Mouse (Mus musculus) embryonic facial prominence, embryonic 15.5 days (tissue): Measurements from ENCODE around the gene Ciz1. TPM values are rescaled to one million over a fixed set of nuclear protein-coding genes. Genes with fewer than 3 reads are reported as not detected.

ENCODE experiments used
- ATAC-seq: fragments of 200-750 bp; cut with Nextera tagmentation; 2 replicates; pipeline ENCODE4 v1.8.0; 2017; ENCODE audit warnings: low read depth, moderate TSS enrichment; ENCODE audit not compliant: insufficient number of reproducible peaks, low FRiP score, low TSS enrichment
- H3K27ac ChIP-seq: fragments of 300-500 bp; sonication (generic); replicated peaks from 2 replicates; pipeline ENCODE4 v1.5.1; 2015; ENCODE audit warnings: mild to moderate bottlenecking, inconsistent platforms
- H3K27me3 ChIP-seq: fragments of 300-500 bp; sonication (generic); 2 replicates; pipeline ENCODE4 v1.6.1; 2015; ENCODE audit warnings: inconsistent platforms
- H3K36me3 ChIP-seq: fragments of 300-500 bp; sonication (generic); 2 replicates; pipeline ENCODE4 v1.6.1; 2015; ENCODE audit warnings: mild to moderate bottlenecking, inconsistent platforms
- H3K4me1 ChIP-seq: fragments of 300-500 bp; sonication (generic); 2 replicates; pipeline ENCODE4 v1.6.1; 2015; ENCODE audit warnings: inconsistent platforms
- H3K4me2 ChIP-seq: fragments of 300-500 bp; sonication (generic); replicated peaks from 2 replicates; pipeline ENCODE4 v1.6.1; 2015; ENCODE audit warnings: mild to moderate bottlenecking, inconsistent platforms
- H3K4me3 ChIP-seq: fragments of 300-500 bp; sonication (generic); replicated peaks from 2 replicates; pipeline ENCODE4 v1.5.1; 2015; ENCODE audit warnings: mild to moderate bottlenecking, inconsistent platforms
- H3K9ac ChIP-seq: fragments of 300-500 bp; sonication (generic); 2 replicates; pipeline ENCODE4 v1.6.1; 2015; ENCODE audit warnings: inconsistent platforms
- H3K9me3 ChIP-seq: fragments of 300-500 bp; sonication (generic); replicated peaks from 2 replicates; pipeline ENCODE4 v1.6.1; 2016; ENCODE audit warnings: inconsistent platforms
- WGBS: fragments of 180-500 bp; shearing (Covaris S2); methylation state at CpG from one replicate; pipeline ENCODE4 v1.1.7; 2015; 5-methylcytosine and 5-hydroxymethylcytosine counted together
- polyA plus RNA-seq: library from polyadenylated mRNA; unstranded; fragments of >200 nt; fragmentation: Nextera tagmentation; extraction: Ambion mirVana; gene quantifications from 2 replicates; pipeline ENCODE4 v1.2.1, GENCODE M21; 2015

Ciz1 gene
- polyA plus RNA-seq, 1 experiment from 2014 or later = 57.3 TPM

DNA sequence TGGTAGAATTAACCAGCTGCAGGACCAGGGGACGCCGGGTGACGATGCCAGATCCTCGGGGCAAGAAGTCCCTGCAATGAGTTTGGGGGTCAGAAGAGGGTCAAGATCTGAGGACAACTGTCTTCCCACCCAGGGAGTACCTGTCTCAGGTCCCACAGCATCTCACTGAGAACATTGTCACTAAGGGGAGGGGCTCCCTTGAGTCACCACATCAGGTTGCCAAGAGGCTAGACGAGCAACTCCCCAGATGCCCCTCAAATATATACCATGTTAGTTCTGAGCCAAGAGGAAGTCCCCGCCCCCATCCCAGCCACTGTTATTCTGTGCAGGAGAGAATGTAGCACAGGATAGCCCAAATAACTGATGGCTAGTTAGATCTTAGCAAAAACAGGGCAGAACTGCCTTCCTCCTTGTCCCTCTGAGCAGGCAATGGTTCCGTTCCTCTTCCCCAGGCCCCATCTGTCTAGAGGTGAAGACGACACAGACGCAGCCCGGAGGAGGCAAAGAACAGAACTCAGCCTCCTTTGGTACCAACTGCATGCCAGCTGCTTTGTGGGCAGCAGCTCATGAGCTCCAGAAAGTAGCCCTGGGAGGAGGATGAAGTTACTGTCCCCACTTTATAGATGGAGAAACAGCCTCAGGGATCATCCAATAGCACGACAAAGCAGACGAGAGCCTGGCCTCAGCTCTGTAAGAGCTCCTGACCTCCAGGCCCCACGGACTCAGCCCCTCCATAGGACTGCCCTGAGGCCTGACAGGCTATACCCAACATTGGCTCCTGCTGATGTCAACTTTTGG, 11.1 kb upstream of the Ciz1 start:
- no peak for ATAC-seq
- Histone ChIP-seq H3K27ac (peak overlapping the region; percentile 55; the same call in 1 of the 2 replicates), H3K4me3 (no peak overlapping the region), H3K4me1 (peaks cover 33% of the 10 kb centered on the region), H3K9ac (no peak overlapping the region), H3K27me3 (no peaks in the 10 kb centered on the region), H3K9me3 (no peaks in the 10 kb centered on the region), H3K4me2 (no peak overlapping the region), H3K36me3 (peaks cover 41% of the 10 kb centered on the region)
- 77% methylated on average over 13 of the region's 13 CpGs for WGBS

DNA sequence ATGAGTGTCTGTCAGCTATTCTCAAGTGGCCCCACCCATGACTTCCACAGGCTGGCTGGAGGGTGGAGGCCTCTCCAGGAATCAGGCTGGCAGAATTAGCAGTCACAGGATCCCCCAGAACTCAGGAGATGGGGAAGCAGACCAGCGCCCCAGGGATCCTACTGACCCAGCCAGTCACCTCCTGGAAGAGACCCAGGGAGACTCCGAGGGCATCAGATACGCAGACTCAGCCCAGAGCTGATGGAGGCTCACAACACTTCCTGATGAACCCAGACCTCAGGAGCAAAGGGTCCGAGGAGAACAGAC, 10.5 kb upstream of the Ciz1 start:
- WGBS = 87% methylated on average over 4 of the region's 4 CpGs
- Histone ChIP-seq H3K9me3 (no peaks in the 10 kb centered on the region), H3K4me3 (no peak overlapping the region), H3K27ac (peak overlapping the region; percentile 55; the same call in 1 of the 2 replicates), H3K9ac (no peak overlapping the region), H3K4me2 (no peak overlapping the region), H3K4me1 (peaks cover 33% of the 10 kb centered on the region), H3K36me3 (peaks cover 38% of the 10 kb centered on the region), H3K27me3 (no peaks in the 10 kb centered on the region)
- no peak for ATAC-seq

DNA sequence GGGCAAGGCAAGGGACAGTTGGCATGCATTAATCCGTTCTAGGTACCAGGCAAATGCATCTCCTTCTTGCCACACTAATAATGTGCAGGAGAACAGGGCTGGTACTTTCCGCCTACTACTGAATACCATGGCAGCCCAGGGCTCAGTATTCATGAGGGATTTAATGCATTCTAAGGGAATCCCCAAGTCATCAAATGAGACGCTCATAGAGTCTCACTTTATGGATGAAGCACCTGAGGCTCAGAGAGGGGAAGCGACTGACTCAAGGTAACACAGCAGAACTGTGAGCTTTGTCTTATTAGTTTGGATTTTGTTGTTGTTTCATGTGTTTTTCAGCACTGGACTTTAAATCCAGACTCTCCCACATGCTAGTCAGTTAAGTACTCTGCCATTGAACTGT, 10.1 kb upstream of the Ciz1 start:
- ATAC-seq = no peak
- WGBS = 86% methylated on average over 4 of the region's 4 CpGs
- Histone ChIP-seq H3K4me1 (peaks cover 33% of the 10 kb centered on the region), H3K9ac (no peak overlapping the region), H3K27me3 (no peaks in the 10 kb centered on the region), H3K27ac (peak overlapping the region; percentile 77), H3K36me3 (peaks cover 33% of the 10 kb centered on the region), H3K4me3 (no peak overlapping the region), H3K4me2 (no peak overlapping the region), H3K9me3 (no peaks in the 10 kb centered on the region)

- no peak overlapping the region for H3K4me2 ChIP-seq
- peaks cover 33% of the 10 kb centered on the region for H3K4me1 ChIP-seq
- no peaks in the 10 kb centered on the region for H3K27me3 ChIP-seq
- no peaks in the 10 kb centered on the region for H3K9me3 ChIP-seq
- peak; percentile 85 for ATAC-seq
- peaks cover 26% of the 10 kb centered on the region for H3K36me3 ChIP-seq
- H3K9ac ChIP-seq = no peak overlapping the region
- H3K27ac ChIP-seq = peak overlapping the region; percentile 77
- H3K4me3 ChIP-seq = no peak overlapping the region
- WGBS = 54% methylated on average over 6 of the region's 6 CpGs
Measured at GRCm38 (mm10) chr2:32342539-32343350, 9.4 kb upstream of the Ciz1 start.

DNA sequence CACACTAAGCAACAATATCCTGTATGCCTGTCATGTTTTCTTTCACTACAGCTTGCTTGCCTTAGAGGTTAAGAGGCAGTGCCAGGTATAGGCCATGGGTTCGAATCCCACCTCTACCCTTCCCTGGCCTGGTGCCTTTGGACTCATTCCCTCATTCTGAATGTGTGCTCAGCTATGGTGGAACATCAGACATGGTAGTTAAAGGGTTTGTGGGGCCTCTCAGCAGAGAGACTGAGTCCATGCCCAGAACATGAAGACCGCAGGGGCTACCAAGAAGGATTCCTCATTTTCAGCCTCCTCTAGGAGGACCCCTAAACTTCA, 8.8 kb upstream of the Ciz1 start:
- Histone ChIP-seq H3K4me3 (no peak overlapping the region), H3K9ac (no peak overlapping the region), H3K9me3 (no peaks in the 10 kb centered on the region), H3K36me3 (peaks cover 20% of the 10 kb centered on the region), H3K4me2 (no peak overlapping the region), H3K27me3 (no peaks in the 10 kb centered on the region), H3K27ac (peak overlapping the region; percentile 77), H3K4me1 (peaks cover 33% of the 10 kb centered on the region)
- WGBS = 95% methylated on average over 2 of the region's 2 CpGs
- no peak for ATAC-seq

DNA sequence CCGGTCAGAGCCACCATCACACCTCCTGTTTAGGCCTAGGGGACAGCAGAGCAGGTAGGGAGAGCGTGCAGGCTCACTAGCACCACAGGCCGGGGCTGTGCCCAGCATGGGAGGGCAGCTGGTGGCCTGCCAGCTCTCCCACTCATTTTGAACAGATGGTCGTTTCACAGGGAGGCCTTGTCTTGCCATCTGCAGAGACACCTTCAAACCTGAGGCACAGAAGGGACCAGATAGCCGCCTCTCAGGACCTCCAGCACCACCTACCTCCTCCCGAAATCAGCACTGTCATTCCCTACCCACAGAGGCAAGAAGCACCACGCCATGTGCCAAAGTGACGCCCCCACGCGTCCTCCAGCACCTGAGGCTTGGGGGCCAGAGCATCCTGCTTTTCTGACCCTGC, 8.1 kb upstream of the Ciz1 start:
- Histone ChIP-seq H3K9ac (no peak overlapping the region), H3K4me3 (no peak overlapping the region), H3K27me3 (no peaks in the 10 kb centered on the region), H3K27ac (0 out of 2 replicates have a peak overlapping the region, but pooled peaks have one; percentile 39), H3K36me3 (peaks cover 20% of the 10 kb centered on the region), H3K9me3 (no peaks in the 10 kb centered on the region), H3K4me1 (peaks cover 38% of the 10 kb centered on the region), H3K4me2 (no peak overlapping the region)
- ATAC-seq = no peak
- WGBS = 79% methylated on average over 10 of the region's 10 CpGs

GRCm38 (mm10) chr2:32344598-32345321, 7.4 kb upstream of the Ciz1 start:
- Histone ChIP-seq H3K27me3 (no peaks in the 10 kb centered on the region), H3K27ac (no peak overlapping the region), H3K4me1 (peaks cover 44% of the 10 kb centered on the region), H3K36me3 (peaks cover 13% of the 10 kb centered on the region), H3K4me2 (no peak overlapping the region), H3K9me3 (no peaks in the 10 kb centered on the region), H3K4me3 (no peak overlapping the region), H3K9ac (no peak overlapping the region)
- no peak for ATAC-seq
- 67% methylated on average over 14 of the region's 14 CpGs for WGBS

- 79% methylated on average over 6 of the region's 6 CpGs for WGBS
- H3K4me2 ChIP-seq = no peak overlapping the region
- no peak overlapping the region for H3K27ac ChIP-seq
- no peaks in the 10 kb centered on the region for H3K9me3 ChIP-seq
- H3K36me3 ChIP-seq = peaks cover 11% of the 10 kb centered on the region
- no peaks in the 10 kb centered on the region for H3K27me3 ChIP-seq
- H3K9ac ChIP-seq = no peak overlapping the region
- peaks cover 61% of the 10 kb centered on the region for H3K4me1 ChIP-seq
- no peak overlapping the region for H3K4me3 ChIP-seq
- no peak for ATAC-seq
Measured at GRCm38 (mm10) chr2:32347019-32347418, 5.1 kb upstream of the Ciz1 start.

GRCm38 (mm10) chr2:32348311-32348710, 3.8 kb upstream of the Ciz1 start:
- H3K27me3 ChIP-seq = no peaks in the 10 kb centered on the region
- 82% methylated on average over 11 of the region's 11 CpGs for WGBS
- H3K4me1 ChIP-seq = peaks cover 58% of the 10 kb centered on the region
- ATAC-seq = no peak
- H3K27ac ChIP-seq = no peak overlapping the region
- no peaks in the 10 kb centered on the region for H3K9me3 ChIP-seq
- H3K36me3 ChIP-seq = peaks cover 11% of the 10 kb centered on the region
- no peak overlapping the region for H3K9ac ChIP-seq
- H3K4me3 ChIP-seq = no peak overlapping the region
- no peak overlapping the region for H3K4me2 ChIP-seq

- ATAC-seq = no peak
- peaks cover 50% of the 10 kb centered on the region for H3K4me1 ChIP-seq
- no peaks in the 10 kb centered on the region for H3K9me3 ChIP-seq
- no peak overlapping the region for H3K9ac ChIP-seq
- WGBS = 43% methylated on average over 8 of the region's 8 CpGs
- H3K4me2 ChIP-seq = no peak overlapping the region
- H3K27me3 ChIP-seq = no peaks in the 10 kb centered on the region
- H3K4me3 ChIP-seq = no peak overlapping the region
- no peak overlapping the region for H3K27ac ChIP-seq
- H3K36me3 ChIP-seq = peaks cover 4% of the 10 kb centered on the region; the same call in 1 of the 2 replicates
Measured at GRCm38 (mm10) chr2:32349625-32350255, 2.4 kb upstream of the Ciz1 start.
